Mouse (Mus musculus) forebrain, embryonic 14.5 days (tissue): ENCODE data around the gene Ildr1. TPM values are rescaled to one million over a fixed set of nuclear protein-coding genes. Genes with fewer than 3 reads are reported as not detected.

Experiments used
- ATAC-seq: fragments of 200-750 bp; cut with Nextera tagmentation; 2 replicates; pipeline ENCODE4 v1.8.0; 2017; ENCODE audit warnings: mild to moderate bottlenecking, moderate library complexity
- DNase-seq: peaks from one replicate; pipeline ENCODE4 v3.0.0-alpha.2; 2015; ENCODE audit warnings: low spot score
- H3K27ac ChIP-seq: fragments of 300-500 bp; sonication (generic); 2 replicates; pipeline ENCODE4 v1.5.1; 2014; ENCODE audit warnings: low read depth, mild to moderate bottlenecking, control low read depth, low read length, moderate library complexity
- H3K27me3 ChIP-seq: fragments of 300-500 bp; sonication (generic); replicated peaks from 2 replicates; pipeline ENCODE4 v1.6.1; 2014; ENCODE audit warnings: low read length, control low read depth, mixed read lengths; ENCODE audit not compliant: control insufficient read depth, insufficient read depth
- H3K36me3 ChIP-seq: fragments of 300-500 bp; sonication (generic); 2 replicates; pipeline ENCODE4 v1.6.1; 2014; ENCODE audit warnings: low read length, control low read depth; ENCODE audit not compliant: control insufficient read depth, insufficient read depth
- H3K4me1 ChIP-seq: fragments of 300-500 bp; sonication (generic); 2 replicates; pipeline ENCODE4 v1.6.1; 2014; ENCODE audit warnings: antibody characterized with exemption, low read length, control low read depth; ENCODE audit not compliant: control insufficient read depth, insufficient read depth
- H3K4me2 ChIP-seq: fragments of 300-500 bp; sonication (generic); 2 replicates; pipeline ENCODE4 v1.6.1; 2014; ENCODE audit warnings: mild to moderate bottlenecking, control low read depth, low read length
- H3K4me3 ChIP-seq: fragments of 300-500 bp; sonication (generic); 2 replicates; pipeline ENCODE4 v1.5.1; 2014; ENCODE audit warnings: low read depth, low read length, control low read depth
- H3K9ac ChIP-seq: fragments of 300-500 bp; sonication (generic); 2 replicates; pipeline ENCODE4 v1.6.1; 2014; ENCODE audit warnings: mild to moderate bottlenecking, low read length, control low read depth, moderate library complexity
- H3K9me3 ChIP-seq: fragments of 300-500 bp; sonication (generic); replicated peaks from 2 replicates; pipeline ENCODE4 v1.6.1; 2016; ENCODE audit warnings: low read length, control low read depth, mixed read lengths; ENCODE audit not compliant: control insufficient read depth
- WGBS: fragments of 180-500 bp; shearing (Covaris S2); extraction: QIAGEN DNeasy Blood & Tissue Kit; methylation state at CpG from one replicate; pipeline ENCODE4 v1.1.7; 2014; 5-methylcytosine and 5-hydroxymethylcytosine counted together
- polyA plus RNA-seq: library from polyadenylated mRNA; unstranded; fragments of >200 nt; fragmentation: Nextera tagmentation; extraction: Ambion mirVana; gene quantifications from 2 replicates; pipeline ENCODE4 v1.2.1, GENCODE M21; 2014

Ildr1 gene
- polyA plus RNA-seq, 1 experiment from 2014 or later: not detected

DNA sequence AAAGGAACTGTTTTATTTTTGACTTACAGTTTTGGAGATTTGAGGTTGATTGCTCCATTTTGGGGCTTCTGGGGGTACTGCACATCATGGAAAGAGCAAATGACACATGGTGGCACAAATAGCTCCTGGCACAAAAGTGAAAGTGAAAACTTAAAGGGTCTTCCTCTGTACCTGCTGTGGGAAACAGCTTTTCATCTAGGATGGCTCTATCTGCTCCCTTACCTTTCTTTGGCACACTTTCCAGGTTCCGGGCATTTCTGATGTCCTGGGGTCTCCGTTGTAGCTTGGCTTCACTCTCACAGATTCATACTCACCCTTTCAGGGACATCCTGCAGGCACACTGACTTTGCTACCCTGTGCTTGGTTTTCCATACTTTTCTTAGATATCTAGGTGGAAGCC, 5.7 kb upstream of the Ildr1 start:
- 91% methylated on average over 2 of the region's 2 CpGs for WGBS
- Histone ChIP-seq H3K4me2 (no peak overlapping the region), H3K4me3 (no peak overlapping the region), H3K9me3 (no peaks in the 10 kb centered on the region), H3K27ac (no peak overlapping the region), H3K36me3 (no peaks in the 10 kb centered on the region), H3K9ac (no peak overlapping the region), H3K27me3 (no peaks in the 10 kb centered on the region), H3K4me1 (no peaks in the 10 kb centered on the region)
- DNase-seq (no peak), ATAC-seq (no peak)

GRCm38 (mm10) chr16:36691484-36691883, 2.3 kb upstream of the Ildr1 start:
- DNase-seq (no peak), ATAC-seq (no peak)
- H3K4me3 ChIP-seq: no peak overlapping the region
- no peak overlapping the region for H3K9ac ChIP-seq
- no peaks in the 10 kb centered on the region for H3K36me3 ChIP-seq
- H3K27me3 ChIP-seq: peaks cover 6% of the 10 kb centered on the region; the same call in 1 of the 2 replicates
- no peak overlapping the region for H3K27ac ChIP-seq
- WGBS: 44% methylated on average over 3 of the region's 3 CpGs
- no peaks in the 10 kb centered on the region for H3K4me1 ChIP-seq
- H3K4me2 ChIP-seq: no peak overlapping the region
- no peaks in the 10 kb centered on the region for H3K9me3 ChIP-seq

DNA sequence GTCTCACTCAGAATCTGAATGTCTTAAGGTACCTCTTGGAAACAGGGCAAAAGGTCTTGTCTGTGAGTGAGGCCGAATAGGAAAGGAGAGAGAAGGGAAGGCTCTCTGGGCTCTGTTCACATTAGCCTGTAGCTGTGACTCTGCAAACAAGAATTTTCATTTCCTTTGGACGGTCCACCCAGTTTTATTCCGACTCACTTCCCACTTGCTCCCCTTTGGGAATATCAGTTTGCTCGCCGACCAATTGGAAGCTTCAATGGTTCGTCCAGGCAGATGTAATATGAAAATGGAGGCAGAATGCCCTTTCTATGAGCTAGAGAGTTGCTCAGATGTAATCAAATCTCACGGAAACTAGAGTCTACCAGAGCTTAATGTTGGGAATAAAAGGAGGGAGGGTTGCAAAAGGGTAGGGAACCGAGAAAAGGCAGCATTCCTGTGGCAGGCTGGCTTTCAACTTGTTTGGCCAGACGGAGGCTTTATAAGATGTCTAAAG, 1.1 kb downstream of the Ildr1 start:
- H3K27ac ChIP-seq: no peak overlapping the region
- DNase-seq: no peak
- no peak overlapping the region for H3K9ac ChIP-seq
- WGBS: 49% methylated on average over 9 of the region's 9 CpGs
- H3K27me3 ChIP-seq: peaks cover 6% of the 10 kb centered on the region; the same call in 1 of the 2 replicates
- no peaks in the 10 kb centered on the region for H3K36me3 ChIP-seq
- no peak for ATAC-seq
- no peak overlapping the region for H3K4me3 ChIP-seq
- H3K9me3 ChIP-seq: no peaks in the 10 kb centered on the region
- no peaks in the 10 kb centered on the region for H3K4me1 ChIP-seq
- no peak overlapping the region for H3K4me2 ChIP-seq

- Histone ChIP-seq H3K9me3 (no peaks in the 10 kb centered on the region), H3K27me3 (peaks cover 6% of the 10 kb centered on the region; the same call in 1 of the 2 replicates), H3K4me2 (no peak overlapping the region), H3K4me3 (no peak overlapping the region), H3K4me1 (no peaks in the 10 kb centered on the region), H3K27ac (no peak overlapping the region), H3K9ac (no peak overlapping the region), H3K36me3 (no peaks in the 10 kb centered on the region)
- no peak for DNase-seq
- ATAC-seq: no peak
- 82% methylated on average over 8 of the region's 8 CpGs for WGBS
Observed at GRCm38 (mm10) chr16:36697331-36697730, 3.6 kb downstream of the Ildr1 start.

DNA sequence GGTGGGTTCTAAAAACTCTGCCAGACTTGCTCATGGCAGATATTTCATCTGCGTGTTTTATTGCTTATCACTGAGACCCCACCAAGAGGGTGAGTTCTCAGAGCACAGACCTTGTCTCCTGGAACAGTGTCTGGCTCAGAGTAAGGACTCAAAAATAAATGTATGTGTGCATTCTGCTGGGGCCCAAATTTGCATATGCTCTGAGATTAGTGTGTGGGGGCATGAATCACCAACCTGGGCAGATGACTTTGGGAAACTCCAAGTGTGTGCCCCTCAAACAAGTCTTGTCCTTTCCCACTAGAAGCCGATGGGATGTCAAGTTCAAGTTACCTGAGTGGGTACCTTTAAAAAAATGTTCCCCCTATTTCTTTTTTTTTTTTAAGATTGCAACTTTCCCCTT, 6.7 kb downstream of the Ildr1 start:
- no peak for ATAC-seq
- Histone ChIP-seq H3K4me2 (no peak overlapping the region), H3K9ac (no peak overlapping the region), H3K27me3 (no peaks in the 10 kb centered on the region), H3K4me3 (no peak overlapping the region), H3K4me1 (no peaks in the 10 kb centered on the region), H3K9me3 (no peaks in the 10 kb centered on the region), H3K36me3 (no peaks in the 10 kb centered on the region), H3K27ac (no peak overlapping the region)
- no peak for DNase-seq
- WGBS: 94% methylated on average over 2 of the region's 2 CpGs

- DNase-seq (no peak), ATAC-seq (no peak)
- Histone ChIP-seq H3K4me2 (no peak overlapping the region), H3K36me3 (no peaks in the 10 kb centered on the region), H3K27ac (no peak overlapping the region), H3K4me1 (no peaks in the 10 kb centered on the region), H3K27me3 (no peaks in the 10 kb centered on the region), H3K9me3 (no peaks in the 10 kb centered on the region), H3K4me3 (no peak overlapping the region), H3K9ac (no peak overlapping the region)
- 75% methylated on average over 6 of the region's 6 CpGs for WGBS
Observed at GRCm38 (mm10) chr16:36707702-36708423, 14.1 kb downstream of the Ildr1 start.

GRCm38 (mm10) chr16:36708751-36709150, 15.0 kb downstream of the Ildr1 start:
- no peak overlapping the region for H3K9ac ChIP-seq
- no peaks in the 10 kb centered on the region for H3K9me3 ChIP-seq
- no peak overlapping the region for H3K27ac ChIP-seq
- WGBS: 91% methylated on average over 7 of the region's 7 CpGs
- H3K4me2 ChIP-seq: no peak overlapping the region
- H3K4me3 ChIP-seq: no peak overlapping the region
- DNase-seq (no peak), ATAC-seq (no peak)
- no peaks in the 10 kb centered on the region for H3K4me1 ChIP-seq
- no peaks in the 10 kb centered on the region for H3K36me3 ChIP-seq
- H3K27me3 ChIP-seq: no peaks in the 10 kb centered on the region

DNA sequence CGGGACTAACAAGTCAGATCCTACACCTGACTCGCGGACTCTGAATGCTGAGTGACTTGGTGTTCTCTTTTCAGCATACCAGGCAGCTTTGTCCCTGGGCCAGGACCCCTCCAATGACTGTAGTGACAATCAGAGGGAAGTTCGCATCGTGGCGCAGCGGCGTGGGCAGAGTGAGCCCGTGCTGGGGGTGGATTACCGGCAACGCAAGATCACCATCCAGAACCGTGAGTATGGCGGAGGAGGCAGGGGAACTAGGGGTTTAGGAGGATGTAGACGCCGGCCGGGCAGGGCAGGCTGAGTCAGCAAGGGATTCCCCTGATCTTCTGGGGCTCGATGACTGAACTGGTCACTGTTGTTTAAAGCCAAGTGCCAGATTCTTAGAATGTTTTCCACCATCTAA, 15.6 kb downstream of the Ildr1 start:
- 94% methylated on average over 17 of the region's 17 CpGs for WGBS
- H3K4me3 ChIP-seq: no peak overlapping the region
- no peak overlapping the region for H3K9ac ChIP-seq
- ATAC-seq: no peak
- no peak overlapping the region for H3K27ac ChIP-seq
- no peaks in the 10 kb centered on the region for H3K27me3 ChIP-seq
- H3K4me1 ChIP-seq: no peaks in the 10 kb centered on the region
- H3K36me3 ChIP-seq: no peaks in the 10 kb centered on the region
- no peaks in the 10 kb centered on the region for H3K9me3 ChIP-seq
- DNase-seq: no peak
- no peak overlapping the region for H3K4me2 ChIP-seq

DNA sequence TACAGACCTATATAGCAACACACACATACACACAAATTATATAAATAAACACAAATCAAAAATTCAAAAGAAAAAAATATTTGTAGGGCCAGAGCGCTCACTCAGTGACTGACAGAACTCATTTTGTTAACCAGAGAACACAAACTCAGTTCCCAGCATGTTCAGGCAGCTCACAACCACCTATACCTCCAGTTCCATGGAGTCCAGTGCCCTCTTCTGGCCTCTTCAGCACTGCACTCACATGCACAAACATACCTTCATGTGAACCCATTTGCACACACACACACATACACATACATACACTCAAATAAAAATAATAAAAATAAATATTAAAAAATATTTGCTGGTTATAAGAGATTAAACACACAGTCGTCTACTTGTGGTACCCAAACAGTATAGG, 17.0 kb downstream of the Ildr1 start:
- ATAC-seq: no peak
- WGBS: 92% methylated on average over 2 of the region's 2 CpGs
- Histone ChIP-seq H3K4me2 (no peak overlapping the region), H3K4me1 (no peaks in the 10 kb centered on the region), H3K27ac (no peak overlapping the region), H3K9ac (no peak overlapping the region), H3K36me3 (no peaks in the 10 kb centered on the region), H3K9me3 (no peaks in the 10 kb centered on the region), H3K4me3 (no peak overlapping the region), H3K27me3 (no peaks in the 10 kb centered on the region)
- DNase-seq: no peak
